Mouse (Mus musculus) limb, embryonic 14.5 days (tissue): Measurements from ENCODE around the gene Slc35e1. TPM values are rescaled to one million over a fixed set of nuclear protein-coding genes. Genes with fewer than 3 reads are reported as not detected.

Source experiments
- ATAC-seq: fragments of 200-750 bp; cut with Nextera tagmentation; 2 replicates; pipeline ENCODE4 v1.8.0; 2017; ENCODE audit warnings: low read depth, moderate number of reproducible peaks, moderate TSS enrichment; ENCODE audit not compliant: low FRiP score
- DNase-seq: peaks from one replicate; pipeline ENCODE4 v3.0.0-alpha.2; 2015; ENCODE audit warnings: low spot score
- H3K27ac ChIP-seq: fragments of 300-500 bp; sonication (generic); replicated peaks from 2 replicates; pipeline ENCODE4 v1.5.1; 2014; ENCODE audit warnings: low read depth, mild to moderate bottlenecking, low read length, moderate library complexity, mixed read lengths
- H3K27me3 ChIP-seq: fragments of 300-500 bp; sonication (generic); 2 replicates; pipeline ENCODE4 v1.6.1; 2014; ENCODE audit warnings: low read length, mixed read lengths; ENCODE audit not compliant: control insufficient read depth, insufficient read depth
- H3K36me3 ChIP-seq: fragments of 300-500 bp; sonication (generic); 2 replicates; pipeline ENCODE4 v1.6.1; 2014; ENCODE audit warnings: mild to moderate bottlenecking, low read length, moderate library complexity, mixed read lengths; ENCODE audit not compliant: control insufficient read depth, insufficient read depth
- H3K4me1 ChIP-seq: fragments of 300-500 bp; sonication (generic); 2 replicates; pipeline ENCODE4 v1.6.1; 2014; ENCODE audit warnings: antibody characterized with exemption, low read length, mixed read lengths; ENCODE audit not compliant: control insufficient read depth, insufficient read depth
- H3K4me2 ChIP-seq: fragments of 300-500 bp; sonication (generic); replicated peaks from 2 replicates; pipeline ENCODE4 v1.6.1; 2014; ENCODE audit warnings: low read depth, mild to moderate bottlenecking, low read length, moderate library complexity; ENCODE audit not compliant: severe bottlenecking
- H3K4me3 ChIP-seq: fragments of 300-500 bp; sonication (generic); replicated peaks from 2 replicates; pipeline ENCODE4 v1.5.1; 2014; ENCODE audit warnings: low read length
- H3K9ac ChIP-seq: fragments of 300-500 bp; sonication (generic); 2 replicates; pipeline ENCODE4 v1.6.1; 2014; ENCODE audit warnings: mild to moderate bottlenecking, low read depth, low read length, moderate library complexity; ENCODE audit not compliant: severe bottlenecking
- H3K9me3 ChIP-seq: fragments of 300-500 bp; sonication (generic); 2 replicates; pipeline ENCODE4 v1.6.1; 2016; ENCODE audit warnings: low read length; ENCODE audit not compliant: control insufficient read depth
- POLR2A ChIP-seq: fragments of 200-500 bp; IDR thresholded peaks from 2 replicates; pipeline ENCODE4 v1.8.0; 2012; ENCODE audit warnings: inconsistent platforms, mild to moderate bottlenecking, moderate library complexity, borderline replicate concordance; ENCODE audit not compliant: insufficient read depth, insufficient read length; ENCODE audit errors: extremely low read depth
- WGBS: fragments of 180-500 bp; shearing (Covaris S2); extraction: QIAGEN DNeasy Blood & Tissue Kit; methylation state at CpG from one replicate; pipeline ENCODE4 v1.1.7; 2014; 5-methylcytosine and 5-hydroxymethylcytosine counted together
- polyA plus RNA-seq, 2 experiments: library from polyadenylated mRNA; depleted of rRNA in 1 of 2; stranded (reverse) in 1 of 2; unstranded in 1 of 2; fragments of >200 nt; fragmentation: Nextera tagmentation in 1 of 2; extraction: Ambion mirVana in 1 of 2; gene quantifications; 2 replicates each; pipeline versions ENCODE4 v1.2.1 to v1.2.3; 2012 to 2014

Slc35e1 gene
- polyA plus RNA-seq, 2 experiments = 16.3 to 46.5 TPM

- Histone ChIP-seq H3K9ac (no peak overlapping the region), H3K9me3 (0 out of 2 replicates have a peak, but pooled peaks cover 7% of the 10 kb centered on the region), H3K27ac (no peak overlapping the region), H3K4me1 (no peaks in the 10 kb centered on the region), H3K36me3 (peaks cover 81% of the 10 kb centered on the region), H3K4me2 (no peak overlapping the region), H3K4me3 (no peak overlapping the region), H3K27me3 (no peaks in the 10 kb centered on the region)
- no peak for ATAC-seq
- WGBS = 92% methylated on average over 4 of the region's 4 CpGs
- no peak for TF ChIP-seq POLR2A
- no peak for DNase-seq
Observed at GRCm38 (mm10) chr8:72455317-72455716, 37.1 kb downstream of the Slc35e1 start.

GRCm38 (mm10) chr8:72453904-72454303, 38.5 kb downstream of the Slc35e1 start:
- no peak overlapping the region for H3K9ac ChIP-seq
- H3K36me3 ChIP-seq = peaks cover 80% of the 10 kb centered on the region
- DNase-seq = no peak
- no peak overlapping the region for H3K27ac ChIP-seq
- ATAC-seq = no peak
- 97% methylated on average over 2 of the region's 2 CpGs for WGBS
- no peaks in the 10 kb centered on the region for H3K4me1 ChIP-seq
- 0 out of 2 replicates have a peak, but pooled peaks cover 7% of the 10 kb centered on the region for H3K9me3 ChIP-seq
- no peaks in the 10 kb centered on the region for H3K27me3 ChIP-seq
- no peak overlapping the region for H3K4me2 ChIP-seq
- no peak for TF ChIP-seq POLR2A
- H3K4me3 ChIP-seq = no peak overlapping the region

- Histone ChIP-seq H3K27ac (no peak overlapping the region), H3K36me3 (peaks cover 70% of the 10 kb centered on the region), H3K9me3 (0 out of 2 replicates have a peak, but pooled peaks cover 7% of the 10 kb centered on the region), H3K27me3 (no peaks in the 10 kb centered on the region), H3K4me2 (no peak overlapping the region), H3K4me3 (no peak overlapping the region), H3K9ac (no peak overlapping the region), H3K4me1 (no peaks in the 10 kb centered on the region)
- WGBS = 81% methylated on average over 8 of the region's 8 CpGs
- no peak for ATAC-seq
- TF ChIP-seq POLR2A = no peak
- DNase-seq = no peak
Observed at GRCm38 (mm10) chr8:72451516-72451915, 40.9 kb downstream of the Slc35e1 start.

- H3K4me3 ChIP-seq = no peak overlapping the region
- ATAC-seq = no peak
- DNase-seq = no peak
- no peak for TF ChIP-seq POLR2A
- no peaks in the 10 kb centered on the region for H3K4me1 ChIP-seq
- no peaks in the 10 kb centered on the region for H3K27me3 ChIP-seq
- H3K36me3 ChIP-seq = peaks cover 22% of the 10 kb centered on the region
- 95% methylated on average over 6 of the region's 6 CpGs for WGBS
- no peak overlapping the region for H3K9ac ChIP-seq
- H3K4me2 ChIP-seq = no peak overlapping the region
- H3K9me3 ChIP-seq = no peaks in the 10 kb centered on the region
- H3K27ac ChIP-seq = no peak overlapping the region
Observed at GRCm38 (mm10) chr8:72445071-72445470, 47.3 kb downstream of the Slc35e1 start.

- H3K9me3 ChIP-seq = no peaks in the 10 kb centered on the region
- peak overlapping the region; percentile 39 for H3K4me3 ChIP-seq
- TF ChIP-seq POLR2A = no peak
- 34% methylated on average over 6 of the region's 6 CpGs for WGBS
- H3K27me3 ChIP-seq = no peaks in the 10 kb centered on the region
- no peaks in the 10 kb centered on the region for H3K4me1 ChIP-seq
- peak; percentile 41 for ATAC-seq
- peaks cover 11% of the 10 kb centered on the region for H3K36me3 ChIP-seq
- peak overlapping the region; percentile 72 for H3K4me2 ChIP-seq
- peak overlapping the region; percentile 56 for H3K9ac ChIP-seq
- H3K27ac ChIP-seq = no peak overlapping the region
- no peak for DNase-seq
Observed at GRCm38 (mm10) chr8:72443994-72444350, 48.4 kb downstream of the Slc35e1 start.
